Mouse (Mus musculus) lung, embryonic 14.5 days (tissue): ENCODE results near the gene Map3k1. TPM values are rescaled to one million over a fixed set of nuclear protein-coding genes. Genes with fewer than 3 reads are reported as not detected.

ENCODE experiments used
- ATAC-seq: fragments of 200-750 bp; cut with Nextera tagmentation; 2 replicates; pipeline ENCODE4 v1.8.0; 2017; ENCODE audit warnings: mild to moderate bottlenecking, moderate TSS enrichment, moderate library complexity; ENCODE audit not compliant: insufficient read depth
- DNase-seq: peaks from one replicate; pipeline ENCODE4 v3.0.0-alpha.2; 2015
- H3K27ac ChIP-seq: fragments of 300-500 bp; sonication (generic); 2 replicates; pipeline ENCODE4 v1.5.1; 2014; ENCODE audit warnings: low read depth, mild to moderate bottlenecking, moderate library complexity
- H3K27me3 ChIP-seq: fragments of 300-500 bp; sonication (generic); 2 replicates; pipeline ENCODE4 v1.6.1; 2014; ENCODE audit warnings: low read length, control low read depth; ENCODE audit not compliant: insufficient read depth
- H3K36me3 ChIP-seq: fragments of 300-500 bp; sonication (generic); 2 replicates; pipeline ENCODE4 v1.6.1; 2014; ENCODE audit warnings: control low read depth; ENCODE audit not compliant: insufficient read depth
- H3K4me1 ChIP-seq: fragments of 300-500 bp; sonication (generic); 2 replicates; pipeline ENCODE4 v1.6.1; 2014; ENCODE audit warnings: antibody characterized with exemption, control low read depth; ENCODE audit not compliant: insufficient read depth
- H3K4me2 ChIP-seq: fragments of 300-500 bp; sonication (generic); 2 replicates; pipeline ENCODE4 v1.6.1; 2014; ENCODE audit warnings: mild to moderate bottlenecking
- H3K4me3 ChIP-seq: fragments of 300-500 bp; sonication (generic); 2 replicates; pipeline ENCODE4 v1.5.1; 2014; ENCODE audit warnings: low read depth, low read length
- H3K9ac ChIP-seq: fragments of 300-500 bp; sonication (generic); 2 replicates; pipeline ENCODE4 v1.6.1; 2014
- H3K9me3 ChIP-seq: fragments of 300-500 bp; sonication (generic); 2 replicates; pipeline ENCODE4 v1.6.1; 2016; ENCODE audit warnings: low read depth, low read length, control low read depth
- CTCF ChIP-seq: IDR thresholded peaks from 2 replicates; pipeline ENCODE4 v1.5.1; 2016; ENCODE audit warnings: antibody characterized with exemption, low read depth
- WGBS: fragments of 180-500 bp; shearing (Covaris S2); extraction: QIAGEN DNeasy Blood & Tissue Kit; methylation state at CpG from one replicate; pipeline ENCODE4 v1.1.7; 2014; 5-methylcytosine and 5-hydroxymethylcytosine counted together
- polyA plus RNA-seq: library from polyadenylated mRNA; unstranded; fragments of >200 nt; fragmentation: Nextera tagmentation; extraction: Ambion mirVana; gene quantifications from 2 replicates; pipeline ENCODE4 v1.2.1, GENCODE M21; 2014

Map3k1 gene
- polyA plus RNA-seq, 1 experiment from 2014 or later, result 37.2 TPM

DNA sequence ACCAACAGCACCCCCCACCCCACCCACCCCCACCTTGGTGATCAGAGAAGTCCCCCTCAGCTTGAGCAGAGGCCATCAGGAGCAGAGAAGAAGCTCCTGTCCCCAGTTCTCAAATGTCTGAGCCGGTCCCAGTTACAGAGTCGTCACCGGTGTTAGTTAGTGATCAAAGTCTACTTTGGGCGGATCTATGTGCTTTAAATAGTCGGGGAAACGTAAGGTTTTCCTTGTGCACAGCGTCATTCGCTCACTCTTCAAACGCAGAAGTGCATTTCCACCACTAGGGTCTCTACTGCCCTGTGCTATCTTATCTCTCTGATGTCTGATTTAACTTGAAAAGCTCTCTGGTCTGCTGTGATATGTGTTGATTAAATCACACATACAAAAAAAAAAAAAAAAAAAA is 38.0 kb downstream of the Map3k1 start:
- Histone ChIP-seq H3K36me3 (peaks cover 99% of the 10 kb centered on the region), H3K9ac (no peak overlapping the region), H3K9me3 (no peaks in the 10 kb centered on the region), H3K4me3 (no peak overlapping the region), H3K4me1 (no peaks in the 10 kb centered on the region), H3K4me2 (no peak overlapping the region), H3K27me3 (no peaks in the 10 kb centered on the region), H3K27ac (no peak overlapping the region)
- ATAC-seq, result no peak
- no peak for TF ChIP-seq CTCF
- 87% methylated on average over 9 of the region's 9 CpGs for WGBS
- no peak for DNase-seq

DNA sequence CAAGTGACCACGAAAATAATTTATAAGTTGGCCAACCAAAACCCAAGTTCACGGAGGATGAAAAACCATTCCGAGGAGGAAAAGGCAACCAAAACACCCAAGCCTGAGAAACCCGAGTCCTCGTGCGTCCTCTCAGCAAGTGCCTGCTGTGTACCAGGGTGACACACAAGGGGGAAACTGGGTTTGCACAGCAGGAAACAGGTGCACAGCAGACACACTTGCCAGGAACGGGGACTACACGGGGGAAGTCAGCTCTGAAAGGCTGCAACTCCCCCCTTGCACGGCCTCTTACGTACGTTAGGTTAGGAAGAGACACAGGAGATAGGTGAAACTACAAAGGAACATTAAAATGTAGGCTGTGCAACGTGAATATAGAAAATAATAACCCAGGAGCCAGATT is 46.3 kb downstream of the Map3k1 start:
- ATAC-seq, result no peak
- 91% methylated on average over 12 of the region's 12 CpGs for WGBS
- H3K27me3 ChIP-seq, result no peaks in the 10 kb centered on the region
- no peak for TF ChIP-seq CTCF
- no peaks in the 10 kb centered on the region for H3K9me3 ChIP-seq
- peaks cover 97% of the 10 kb centered on the region for H3K36me3 ChIP-seq
- no peak overlapping the region for H3K4me3 ChIP-seq
- H3K9ac ChIP-seq, result no peak overlapping the region
- H3K4me2 ChIP-seq, result no peak overlapping the region
- DNase-seq, result no peak
- H3K4me1 ChIP-seq, result no peaks in the 10 kb centered on the region
- no peak overlapping the region for H3K27ac ChIP-seq

DNA sequence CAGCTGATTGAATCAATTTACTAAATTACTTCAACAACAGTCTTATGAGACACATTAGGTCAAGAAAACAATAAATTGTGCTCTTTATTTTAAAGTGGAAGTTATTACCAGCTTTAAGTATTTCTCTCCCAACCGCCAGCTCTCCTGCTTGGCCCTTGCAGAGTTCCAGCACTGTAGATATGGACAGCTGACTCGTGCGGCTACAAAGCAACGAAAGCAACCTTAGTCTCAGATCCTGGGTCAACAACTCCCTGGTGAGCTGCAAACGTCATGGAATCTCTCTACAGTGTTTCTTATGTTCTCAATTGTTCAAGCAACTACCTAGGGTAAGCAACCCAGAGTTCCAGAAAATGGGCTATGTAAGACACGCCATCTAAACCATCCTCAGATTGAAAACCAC is 51.8 kb downstream of the Map3k1 start:
- 93% methylated on average over 6 of the region's 6 CpGs for WGBS
- DNase-seq, result no peak

DNA sequence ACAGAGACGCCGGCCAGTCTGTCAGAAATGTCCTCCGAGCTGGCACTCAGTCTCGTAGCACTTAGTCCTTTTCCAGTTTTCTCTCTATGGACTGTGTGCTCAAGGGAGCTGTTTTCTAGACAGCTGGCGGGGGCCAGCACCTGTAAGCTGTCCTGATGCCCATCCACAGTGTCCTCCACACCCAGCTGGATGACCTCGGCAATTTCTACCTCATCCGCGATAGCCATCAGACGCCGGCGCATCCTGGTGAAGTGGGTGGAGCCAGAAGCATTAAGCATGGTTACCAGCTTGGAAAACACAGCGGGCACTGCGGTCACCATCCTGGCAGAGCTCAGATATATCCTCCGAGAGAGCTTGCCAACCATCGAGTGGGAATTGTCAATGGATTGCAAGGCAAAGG is 52.9 kb downstream of the Map3k1 start:
- ATAC-seq (no peak), DNase-seq (no peak)
- no peak overlapping the region for H3K9ac ChIP-seq
- no peak overlapping the region for H3K4me3 ChIP-seq
- no peak overlapping the region for H3K27ac ChIP-seq
- H3K4me1 ChIP-seq, result no peaks in the 10 kb centered on the region
- H3K9me3 ChIP-seq, result no peaks in the 10 kb centered on the region
- no peaks in the 10 kb centered on the region for H3K27me3 ChIP-seq
- peaks cover 97% of the 10 kb centered on the region for H3K36me3 ChIP-seq
- no peak for TF ChIP-seq CTCF
- 94% methylated on average over 15 of the region's 15 CpGs for WGBS
- H3K4me2 ChIP-seq, result no peak overlapping the region

More for the DNA sequence above, 51.8 kb downstream of the Map3k1 start:
- Histone ChIP-seq H3K4me1 (no peaks in the 10 kb centered on the region), H3K27ac (no peak overlapping the region), H3K9ac (no peak overlapping the region), H3K9me3 (no peaks in the 10 kb centered on the region), H3K36me3 (peaks cover 96% of the 10 kb centered on the region), H3K4me2 (no peak overlapping the region), H3K4me3 (no peak overlapping the region), H3K27me3 (no peaks in the 10 kb centered on the region)
- no peak for ATAC-seq
- no peak for TF ChIP-seq CTCF

DNA sequence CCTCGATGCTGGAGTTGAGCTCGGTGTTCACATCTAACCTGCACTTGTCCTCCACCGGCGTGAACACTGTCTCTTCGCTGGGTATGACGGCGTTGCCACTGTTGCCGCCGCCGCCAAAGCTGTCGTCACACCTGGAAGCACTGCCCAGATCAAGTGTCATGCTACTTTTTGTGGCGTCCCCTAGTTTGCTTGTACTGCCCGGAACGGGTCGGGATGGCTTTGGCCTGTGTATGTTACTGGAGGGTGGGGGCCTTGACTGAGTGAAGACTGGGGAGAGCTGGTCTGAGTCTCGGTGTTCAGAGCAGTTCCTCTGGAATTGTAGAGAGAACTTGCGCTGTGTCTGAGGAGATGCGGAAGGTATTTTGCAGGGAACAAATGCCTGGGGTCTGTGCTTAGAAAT is 53.4 kb downstream of the Map3k1 start:
- H3K27me3 ChIP-seq, result no peaks in the 10 kb centered on the region
- no peak overlapping the region for H3K27ac ChIP-seq
- no peak overlapping the region for H3K4me3 ChIP-seq
- H3K4me1 ChIP-seq, result no peaks in the 10 kb centered on the region
- WGBS, result 94% methylated on average over 18 of the region's 18 CpGs
- peaks cover 97% of the 10 kb centered on the region for H3K36me3 ChIP-seq
- H3K9ac ChIP-seq, result no peak overlapping the region
- TF ChIP-seq CTCF, result no peak
- no peaks in the 10 kb centered on the region for H3K9me3 ChIP-seq
- H3K4me2 ChIP-seq, result no peak overlapping the region
- DNase-seq, result no peak
- ATAC-seq, result no peak

DNA sequence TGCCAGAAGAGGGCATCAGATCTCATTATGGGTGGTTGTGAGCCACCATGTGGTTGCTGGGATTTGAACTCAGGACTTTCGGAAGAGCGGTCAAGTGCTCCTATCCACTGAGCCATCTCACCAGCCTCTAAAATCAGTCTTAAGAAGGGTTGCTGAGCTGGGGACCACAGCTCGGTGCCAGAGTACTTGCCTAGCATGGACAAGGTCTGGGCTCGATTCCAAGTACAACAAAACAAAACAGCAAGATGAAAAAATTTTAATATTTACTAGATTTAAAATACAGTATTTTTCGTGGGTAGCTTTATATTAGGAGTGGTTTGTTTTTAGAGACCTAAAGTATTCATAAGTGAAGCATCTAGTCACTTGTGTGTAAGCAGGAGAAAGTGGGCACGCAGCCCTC is 55.5 kb downstream of the Map3k1 start:
- H3K9me3 ChIP-seq, result no peaks in the 10 kb centered on the region
- no peaks in the 10 kb centered on the region for H3K27me3 ChIP-seq
- TF ChIP-seq CTCF, result no peak
- peaks cover 99% of the 10 kb centered on the region for H3K36me3 ChIP-seq
- H3K4me2 ChIP-seq, result no peak overlapping the region
- peak; percentile 75 for DNase-seq
- H3K9ac ChIP-seq, result no peak overlapping the region
- H3K4me3 ChIP-seq, result no peak overlapping the region
- no peaks in the 10 kb centered on the region for H3K4me1 ChIP-seq
- WGBS, result 70% methylated on average over 6 of the region's 6 CpGs
- ATAC-seq, result no peak
- H3K27ac ChIP-seq, result no peak overlapping the region

DNA sequence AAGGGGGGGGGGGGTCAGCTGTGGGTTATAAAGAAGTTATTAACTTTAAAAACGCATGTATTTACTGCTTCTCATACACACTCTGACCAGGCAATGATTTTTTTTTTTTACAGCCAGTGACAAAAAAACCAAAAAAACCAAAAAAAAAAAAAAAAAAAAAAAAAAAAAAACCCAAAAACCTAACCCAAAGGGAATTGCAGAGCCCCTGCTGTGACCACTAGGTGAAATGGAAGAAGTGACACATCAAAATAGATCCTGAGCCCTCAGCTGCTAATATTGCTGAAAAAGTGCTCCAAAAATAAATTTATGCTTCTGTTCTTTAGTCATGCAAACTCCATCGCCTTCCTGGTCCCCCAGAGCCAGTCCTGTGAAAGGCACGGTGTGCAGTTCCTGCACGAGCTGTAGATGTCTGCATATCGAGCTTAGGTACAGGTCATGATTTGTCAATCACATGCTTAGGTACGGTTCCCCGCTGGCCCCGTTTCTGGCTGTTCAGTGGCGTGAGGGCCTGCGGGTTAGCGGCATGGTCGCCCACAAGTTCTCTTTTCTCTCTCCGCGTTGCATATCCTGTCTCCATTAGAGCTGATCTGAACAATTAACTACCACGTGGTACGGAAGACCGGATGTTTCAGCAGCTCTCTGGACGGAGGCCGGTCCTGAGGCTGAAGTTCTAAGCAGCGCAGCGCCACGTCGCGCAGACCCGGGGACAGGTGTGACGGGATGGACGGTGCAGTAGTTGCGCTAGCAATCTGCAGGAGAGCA is 60.3 kb downstream of the Map3k1 start:
- Histone ChIP-seq H3K4me1 (no peaks in the 10 kb centered on the region), H3K9me3 (no peaks in the 10 kb centered on the region), H3K27ac (no peak overlapping the region), H3K9ac (no peak overlapping the region), H3K4me2 (no peak overlapping the region), H3K27me3 (no peaks in the 10 kb centered on the region), H3K4me3 (no peak overlapping the region), H3K36me3 (peaks cover 64% of the 10 kb centered on the region)
- WGBS, result 92% methylated on average over 28 of the region's 28 CpGs
- DNase-seq (no peak), ATAC-seq (no peak)
- TF ChIP-seq CTCF, result no peak

DNA sequence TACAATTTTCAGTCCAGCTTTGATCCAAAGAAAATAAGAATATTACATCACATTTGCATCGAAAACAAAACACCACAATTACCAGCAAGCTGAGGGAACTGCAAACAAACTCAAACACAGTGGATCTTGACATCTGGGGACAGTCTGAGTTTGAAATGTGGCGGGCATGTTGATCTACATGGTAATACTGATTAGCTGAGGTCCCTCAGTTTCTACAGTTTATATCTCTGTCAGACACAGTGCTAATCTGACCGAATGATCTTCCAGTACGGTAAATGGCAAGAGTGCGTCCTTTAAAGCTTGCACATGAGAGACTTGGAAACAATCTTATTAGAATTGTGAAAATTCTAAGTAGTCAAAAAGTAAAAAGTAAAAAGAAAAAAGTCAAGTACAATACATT is 62.0 kb downstream of the Map3k1 start:
- TF ChIP-seq CTCF, result no peak
- ATAC-seq (no peak), DNase-seq (no peak)
- Histone ChIP-seq H3K27ac (no peak overlapping the region), H3K9ac (no peak overlapping the region), H3K36me3 (peaks cover 49% of the 10 kb centered on the region), H3K4me3 (no peak overlapping the region), H3K4me1 (no peaks in the 10 kb centered on the region), H3K4me2 (no peak overlapping the region), H3K9me3 (no peaks in the 10 kb centered on the region), H3K27me3 (no peaks in the 10 kb centered on the region)
- 89% methylated on average over 5 of the region's 5 CpGs for WGBS
